Mouse (Mus musculus) embryonic facial prominence, embryonic 12.5 days (tissue): ENCODE measurements at regions not wholly inside any gene's neighbourhood (a gene's known extent, or its start where the extent isn't known, plus 50 kb on each side); places are given as distances from the start of the nearest gene placed in this dataset.

Experiments used
- ATAC-seq: fragments of 200-750 bp; cut with Nextera tagmentation; 2 replicates; pipeline ENCODE4 v1.8.0; 2017; ENCODE audit not compliant: insufficient number of reproducible peaks, insufficient read depth, low FRiP score, low TSS enrichment
- H3K27ac ChIP-seq: fragments of 300-500 bp; sonication (generic); 2 replicates; pipeline ENCODE4 v1.5.1; 2016; ENCODE audit warnings: mild to moderate bottlenecking
- H3K27me3 ChIP-seq: fragments of 300-500 bp; sonication (generic); 2 replicates; pipeline ENCODE4 v1.6.1; 2016; ENCODE audit warnings: mild to moderate bottlenecking, moderate library complexity
- H3K36me3 ChIP-seq: fragments of 300-500 bp; sonication (generic); 2 replicates; pipeline ENCODE4 v1.6.1; 2016; ENCODE audit warnings: mild to moderate bottlenecking
- H3K4me1 ChIP-seq: fragments of 300-500 bp; sonication (generic); 2 replicates; pipeline ENCODE4 v1.6.1; 2016
- H3K4me2 ChIP-seq: fragments of 300-500 bp; sonication (generic); replicated peaks from 2 replicates; pipeline ENCODE4 v1.6.1; 2016; ENCODE audit warnings: mild to moderate bottlenecking, moderate library complexity
- H3K4me3 ChIP-seq: fragments of 300-500 bp; sonication (generic); 2 replicates; pipeline ENCODE4 v1.5.1; 2016; ENCODE audit warnings: mild to moderate bottlenecking
- H3K9ac ChIP-seq: fragments of 300-500 bp; sonication (generic); 2 replicates; pipeline ENCODE4 v1.6.1; 2016; ENCODE audit warnings: mild to moderate bottlenecking, moderate library complexity
- H3K9me3 ChIP-seq: fragments of 300-500 bp; sonication (generic); 2 replicates; pipeline ENCODE4 v1.6.1; 2016; ENCODE audit warnings: mild to moderate bottlenecking, moderate library complexity
- WGBS: fragments of 180-500 bp; shearing (Covaris S2); methylation state at CpG from one replicate; pipeline ENCODE4 v1.1.7; 2016; 5-methylcytosine and 5-hydroxymethylcytosine counted together

- H3K4me3 ChIP-seq, result no peak overlapping the region
- 90% methylated on average over 10 of the region's 10 CpGs for WGBS
- H3K36me3 ChIP-seq, result no peaks in the 10 kb centered on the region
- no peak overlapping the region for H3K27ac ChIP-seq
- no peaks in the 10 kb centered on the region for H3K4me1 ChIP-seq
- ATAC-seq, result no peak
- H3K27me3 ChIP-seq, result no peaks in the 10 kb centered on the region
- H3K9me3 ChIP-seq, result no peaks in the 10 kb centered on the region
- H3K9ac ChIP-seq, result no peak overlapping the region
- H3K4me2 ChIP-seq, result no peak overlapping the region
Measured at GRCm38 (mm10) chr4:153742241-153742640, 214.8 kb upstream of the A430005L14Rik start.

- no peak for ATAC-seq
- Histone ChIP-seq H3K4me2 (no peak overlapping the region), H3K4me1 (no peaks in the 10 kb centered on the region), H3K9me3 (no peaks in the 10 kb centered on the region), H3K36me3 (no peaks in the 10 kb centered on the region), H3K9ac (no peak overlapping the region), H3K27me3 (no peaks in the 10 kb centered on the region), H3K4me3 (no peak overlapping the region), H3K27ac (no peak overlapping the region)
- 79% methylated on average over 6 of the region's 6 CpGs for WGBS
Measured at GRCm38 (mm10) chr4:153752791-153753190, 204.2 kb upstream of the A430005L14Rik start.

DNA sequence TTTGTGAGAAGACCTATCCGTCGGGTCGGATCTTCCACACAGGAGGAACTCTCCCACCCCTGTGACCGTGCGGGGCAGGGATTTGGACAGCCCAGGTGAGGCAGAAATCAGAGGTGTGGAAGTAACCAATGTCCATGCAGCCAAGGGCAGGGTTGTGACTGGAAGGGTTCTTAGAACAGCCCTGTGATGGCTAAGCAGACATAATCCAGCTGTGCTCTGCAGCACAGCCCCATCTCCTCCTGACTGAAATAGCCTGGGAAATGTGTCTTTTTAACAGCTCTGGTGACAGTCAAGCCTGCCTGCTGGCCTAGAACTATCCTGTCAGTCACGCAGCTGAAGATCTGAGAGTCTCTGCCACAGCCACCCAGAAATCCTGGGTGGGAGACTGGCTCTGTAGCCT is 198.7 kb upstream of the A430005L14Rik start:
- no peak for ATAC-seq
- Histone ChIP-seq H3K36me3 (no peaks in the 10 kb centered on the region), H3K4me1 (no peaks in the 10 kb centered on the region), H3K9me3 (no peaks in the 10 kb centered on the region), H3K4me3 (no peak overlapping the region), H3K27me3 (no peaks in the 10 kb centered on the region), H3K9ac (no peak overlapping the region), H3K4me2 (no peak overlapping the region), H3K27ac (no peak overlapping the region)
- 88% methylated on average over 6 of the region's 6 CpGs for WGBS

DNA sequence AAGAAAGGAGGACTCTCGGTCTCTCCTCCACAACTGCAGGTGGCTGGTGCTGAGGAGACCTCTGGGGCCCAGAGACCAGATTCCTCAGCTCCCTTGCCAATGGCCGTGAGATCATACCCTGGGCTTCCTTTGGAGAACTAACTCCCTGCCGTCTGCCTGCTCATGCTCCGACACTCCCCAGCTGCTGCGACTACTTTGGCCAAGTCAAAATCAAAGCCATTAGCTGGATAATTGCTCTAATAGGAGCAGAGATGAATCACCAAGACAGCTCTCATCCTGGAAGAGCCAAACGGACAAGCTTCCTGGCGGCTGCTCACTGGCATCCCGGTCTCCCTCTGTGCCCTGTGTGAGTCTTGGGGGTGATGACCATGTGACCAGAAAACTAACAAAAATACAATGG is 198.3 kb upstream of the A430005L14Rik start:
- no peak overlapping the region for H3K4me2 ChIP-seq
- ATAC-seq, result no peak
- 72% methylated on average over 8 of the region's 8 CpGs for WGBS
- no peaks in the 10 kb centered on the region for H3K36me3 ChIP-seq
- H3K9me3 ChIP-seq, result no peaks in the 10 kb centered on the region
- no peak overlapping the region for H3K4me3 ChIP-seq
- no peak overlapping the region for H3K27ac ChIP-seq
- H3K9ac ChIP-seq, result no peak overlapping the region
- no peaks in the 10 kb centered on the region for H3K4me1 ChIP-seq
- H3K27me3 ChIP-seq, result no peaks in the 10 kb centered on the region

GRCm38 (mm10) chr4:153760934-153761333 is 196.1 kb upstream of the A430005L14Rik start:
- WGBS, result 86% methylated on average over 4 of the region's 4 CpGs
- Histone ChIP-seq H3K9me3 (no peaks in the 10 kb centered on the region), H3K4me1 (no peaks in the 10 kb centered on the region), H3K27me3 (no peaks in the 10 kb centered on the region), H3K9ac (no peak overlapping the region), H3K4me2 (no peak overlapping the region), H3K27ac (no peak overlapping the region), H3K4me3 (no peak overlapping the region), H3K36me3 (no peaks in the 10 kb centered on the region)
- no peak for ATAC-seq

- no peaks in the 10 kb centered on the region for H3K27me3 ChIP-seq
- H3K27ac ChIP-seq, result no peak overlapping the region
- 79% methylated on average over 10 of the region's 10 CpGs for WGBS
- no peaks in the 10 kb centered on the region for H3K9me3 ChIP-seq
- no peak overlapping the region for H3K4me3 ChIP-seq
- no peaks in the 10 kb centered on the region for H3K4me1 ChIP-seq
- H3K4me2 ChIP-seq, result no peak overlapping the region
- no peak overlapping the region for H3K9ac ChIP-seq
- no peaks in the 10 kb centered on the region for H3K36me3 ChIP-seq
- ATAC-seq, result no peak
Measured at GRCm38 (mm10) chr4:153763413-153763812, 193.6 kb upstream of the A430005L14Rik start.

DNA sequence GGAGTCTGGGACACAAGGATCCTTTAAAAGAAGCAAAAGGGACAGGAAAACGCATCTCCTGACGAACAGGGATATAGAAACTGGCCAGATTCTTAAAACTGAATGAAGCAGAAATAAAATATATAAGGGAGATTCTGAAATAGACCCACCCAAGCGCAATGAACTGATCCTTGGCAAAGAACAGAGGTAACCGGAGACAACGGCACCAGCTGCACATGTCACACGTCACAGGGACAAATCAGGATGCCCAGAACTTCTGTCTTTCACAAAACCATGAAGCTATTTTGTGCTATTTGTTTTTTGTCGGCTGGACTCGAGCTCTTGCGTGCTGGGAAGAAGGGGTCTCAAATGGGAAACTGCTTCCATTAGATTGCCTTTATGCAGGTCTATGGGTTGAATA is 189.3 kb upstream of the A430005L14Rik start:
- no peaks in the 10 kb centered on the region for H3K9me3 ChIP-seq
- no peak overlapping the region for H3K4me3 ChIP-seq
- no peaks in the 10 kb centered on the region for H3K27me3 ChIP-seq
- no peak for ATAC-seq
- H3K9ac ChIP-seq, result no peak overlapping the region
- H3K27ac ChIP-seq, result no peak overlapping the region
- H3K4me1 ChIP-seq, result no peaks in the 10 kb centered on the region
- no peaks in the 10 kb centered on the region for H3K36me3 ChIP-seq
- 83% methylated on average over 9 of the region's 9 CpGs for WGBS
- H3K4me2 ChIP-seq, result no peak overlapping the region

- no peaks in the 10 kb centered on the region for H3K36me3 ChIP-seq
- WGBS, result 31% methylated on average over 3 of the region's 3 CpGs
- H3K9me3 ChIP-seq, result 0 out of 2 replicates have a peak, but pooled peaks cover 4% of the 10 kb centered on the region
- H3K27ac ChIP-seq, result no peak overlapping the region
- no peaks in the 10 kb centered on the region for H3K27me3 ChIP-seq
- ATAC-seq, result no peak
- H3K4me1 ChIP-seq, result no peaks in the 10 kb centered on the region
- H3K9ac ChIP-seq, result no peak overlapping the region
- no peak overlapping the region for H3K4me2 ChIP-seq
- H3K4me3 ChIP-seq, result no peak overlapping the region
Measured at GRCm38 (mm10) chr4:153768350-153768749, 188.7 kb upstream of the A430005L14Rik start.

DNA sequence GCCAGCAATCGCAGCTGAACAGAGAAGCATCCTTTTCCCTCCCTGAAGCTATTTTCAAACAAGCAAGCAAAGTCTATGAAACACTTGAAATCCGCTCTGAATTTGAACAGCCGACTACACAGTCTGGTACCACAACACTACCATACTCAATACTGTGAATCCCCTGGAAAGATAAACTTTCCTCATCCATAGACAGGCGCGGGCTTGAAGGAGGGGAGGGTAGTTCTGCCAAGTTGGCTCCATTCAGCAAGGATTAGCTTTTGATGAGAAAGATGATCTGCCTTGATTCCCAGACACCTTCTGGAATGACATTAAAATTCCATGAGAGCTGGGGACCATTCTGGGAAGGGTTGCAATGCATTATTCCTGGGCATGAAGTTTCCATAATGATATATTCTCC is 186.4 kb upstream of the A430005L14Rik start:
- ATAC-seq, result no peak
- Histone ChIP-seq H3K27me3 (no peaks in the 10 kb centered on the region), H3K9ac (no peak overlapping the region), H3K4me2 (no peak overlapping the region), H3K9me3 (0 out of 2 replicates have a peak, but pooled peaks cover 6% of the 10 kb centered on the region), H3K4me3 (no peak overlapping the region), H3K4me1 (no peaks in the 10 kb centered on the region), H3K27ac (no peak overlapping the region), H3K36me3 (no peaks in the 10 kb centered on the region)
- WGBS, result 52% methylated on average over 5 of the region's 5 CpGs

DNA sequence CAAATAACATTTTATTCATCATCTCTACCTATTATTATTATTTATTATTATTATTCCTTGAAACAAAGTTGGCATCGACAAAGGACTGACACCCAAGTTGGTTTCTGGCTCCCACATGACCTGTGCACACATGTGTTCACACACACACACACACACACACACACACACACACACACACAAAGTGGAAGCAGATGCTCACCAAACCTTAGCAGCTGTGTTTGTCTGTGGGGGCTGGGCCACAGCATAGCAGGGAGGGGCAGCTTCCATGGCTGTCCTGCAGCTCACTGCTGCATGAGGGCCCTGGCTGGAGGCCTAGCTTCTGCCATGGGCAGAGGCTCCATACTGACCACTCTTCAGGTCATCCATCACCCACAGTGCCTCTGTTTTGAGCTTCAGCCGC is 176.5 kb upstream of the A430005L14Rik start:
- no peak for ATAC-seq
- no peak overlapping the region for H3K9ac ChIP-seq
- no peaks in the 10 kb centered on the region for H3K27me3 ChIP-seq
- H3K4me2 ChIP-seq, result no peak overlapping the region
- no peaks in the 10 kb centered on the region for H3K36me3 ChIP-seq
- H3K27ac ChIP-seq, result no peak overlapping the region
- H3K4me3 ChIP-seq, result no peak overlapping the region
- H3K9me3 ChIP-seq, result no peaks in the 10 kb centered on the region
- WGBS, result 81% methylated on average over 2 of the region's 2 CpGs
- H3K4me1 ChIP-seq, result peaks cover 3% of the 10 kb centered on the region; the same call in 1 of the 2 replicates

- 77% methylated on average over 7 of the region's 7 CpGs for WGBS
- H3K27me3 ChIP-seq, result no peaks in the 10 kb centered on the region
- no peak overlapping the region for H3K27ac ChIP-seq
- H3K4me2 ChIP-seq, result no peak overlapping the region
- H3K9me3 ChIP-seq, result no peaks in the 10 kb centered on the region
- H3K4me3 ChIP-seq, result no peak overlapping the region
- ATAC-seq, result no peak
- no peaks in the 10 kb centered on the region for H3K36me3 ChIP-seq
- no peak overlapping the region for H3K9ac ChIP-seq
- H3K4me1 ChIP-seq, result peaks cover 3% of the 10 kb centered on the region; the same call in 1 of the 2 replicates
Measured at GRCm38 (mm10) chr4:153781271-153781670, 175.8 kb upstream of the A430005L14Rik start.

- no peak for ATAC-seq
- H3K36me3 ChIP-seq, result no peaks in the 10 kb centered on the region
- WGBS, result 81% methylated on average over 10 of the region's 10 CpGs
- H3K27ac ChIP-seq, result no peak overlapping the region
- no peak overlapping the region for H3K9ac ChIP-seq
- H3K4me1 ChIP-seq, result peaks cover 3% of the 10 kb centered on the region; the same call in 1 of the 2 replicates
- no peak overlapping the region for H3K4me3 ChIP-seq
- no peaks in the 10 kb centered on the region for H3K27me3 ChIP-seq
- no peaks in the 10 kb centered on the region for H3K9me3 ChIP-seq
- H3K4me2 ChIP-seq, result no peak overlapping the region
Measured at GRCm38 (mm10) chr4:153781981-153782521, 175.0 kb upstream of the A430005L14Rik start.

DNA sequence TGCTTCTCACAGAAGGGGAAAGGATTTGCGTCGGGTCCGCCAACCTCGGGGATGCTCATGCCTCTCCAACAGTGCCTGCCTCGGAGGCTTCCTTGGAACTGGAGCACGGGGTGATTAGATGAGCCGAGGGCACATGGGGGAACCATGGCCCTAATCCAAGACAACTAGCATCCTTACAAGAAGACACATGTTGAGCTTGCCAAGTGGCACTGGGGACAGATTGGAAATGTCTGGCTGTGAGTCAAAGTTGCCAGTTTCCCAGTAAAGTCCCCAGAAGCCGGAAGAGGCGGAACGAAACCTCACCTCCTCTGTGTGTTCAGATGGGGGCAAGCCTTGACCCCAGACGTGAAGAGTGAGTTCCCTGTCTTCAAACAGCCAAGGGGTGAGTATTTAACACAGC is 172.6 kb upstream of the A430005L14Rik start:
- Histone ChIP-seq H3K4me3 (no peak overlapping the region), H3K9ac (no peak overlapping the region), H3K27ac (no peak overlapping the region), H3K4me1 (peaks cover 3% of the 10 kb centered on the region; the same call in 1 of the 2 replicates), H3K9me3 (no peaks in the 10 kb centered on the region), H3K36me3 (no peaks in the 10 kb centered on the region), H3K27me3 (no peaks in the 10 kb centered on the region), H3K4me2 (no peak overlapping the region)
- 84% methylated on average over 11 of the region's 11 CpGs for whole genome bisulfite sequencing
- ATAC-seq, result no peak
